Mouse (Mus musculus) myocyte (in vitro differentiated cells): ENCODE measurements at regions not wholly inside any gene's neighbourhood (a gene's known extent, or its start where the extent isn't known, plus 50 kb on each side); places are given as distances from the start of the nearest gene placed in this dataset.

Experiments
- H3K27me3 ChIP-seq: one replicate; pipeline ENCODE4 v1.6.1; 2011; ENCODE audit not compliant: control insufficient read depth, insufficient read depth, insufficient read length
- H3K36me3 ChIP-seq: one replicate; pipeline ENCODE4 v1.6.1; 2011; ENCODE audit not compliant: control insufficient read depth, insufficient read depth
- H3K4me2 ChIP-seq: one replicate; pipeline ENCODE4 v1.6.1; 2011; ENCODE audit warnings: low read depth, control low read depth
- H3K4me3 ChIP-seq: one replicate; pipeline ENCODE4 v1.5.1; 2011; ENCODE audit warnings: mild to moderate bottlenecking, control low read depth, moderate library complexity
- H3K79me2 ChIP-seq: one replicate; pipeline ENCODE4 v1.6.1; 2011; ENCODE audit not compliant: control insufficient read depth, insufficient read depth
- H3ac ChIP-seq: one replicate; pipeline ENCODE4 v1.6.1; 2011; ENCODE audit not compliant: control insufficient read depth, insufficient read length
- CEBPB ChIP-seq: IDR thresholded peaks from 2 replicates; pipeline ENCODE4 v1.6.1; 2011; ENCODE audit warnings: mild to moderate bottlenecking, moderate library complexity; ENCODE audit not compliant: poor library complexity, insufficient read depth, severe bottlenecking
- E2F4 ChIP-seq: IDR thresholded peaks from one replicate; pipeline ENCODE4 v1.6.1; 2011; ENCODE audit warnings: mild to moderate bottlenecking, control low read depth, moderate library complexity; ENCODE audit not compliant: insufficient read depth
- MAX ChIP-seq: IDR thresholded peaks from one replicate; pipeline ENCODE4 v1.6.1; 2011; ENCODE audit warnings: low read depth, mild to moderate bottlenecking, control low read depth
- MYOD1 ChIP-seq, 3 experiments: IDR thresholded peaks; one replicate each; pipeline ENCODE4 v1.6.1; 2011; ENCODE audit warnings: control low read depth in 2 of 3, low read depth in 2 of 3, mild to moderate bottlenecking in 2 of 3, moderate library complexity in 1 of 3; ENCODE audit not compliant: insufficient read length in 2 of 3, control insufficient read depth in 1 of 3
- MYOG ChIP-seq, 3 experiments: IDR thresholded peaks; one replicate each; pipeline ENCODE4 v1.6.1; 2011; ENCODE audit warnings: control low read depth in 2 of 3, low read depth in 2 of 3, mild to moderate bottlenecking in 2 of 3; ENCODE audit not compliant: insufficient read length in 2 of 3, control insufficient read depth in 1 of 3, insufficient read depth in 1 of 3
- POLR2A ChIP-seq: IDR thresholded peaks from one replicate; pipeline ENCODE4 v1.6.1; 2011; ENCODE audit warnings: low read depth, mild to moderate bottlenecking, control low read depth, moderate library complexity; ENCODE audit not compliant: insufficient read length
- POLR2AphosphoS2 ChIP-seq: IDR thresholded peaks from one replicate; pipeline ENCODE4 v1.6.1; 2011; ENCODE audit warnings: low read depth, control low read depth; ENCODE audit not compliant: insufficient read length
- REST ChIP-seq: IDR thresholded peaks from one replicate; pipeline ENCODE4 v1.6.1; 2011; ENCODE audit warnings: mild to moderate bottlenecking, control low read depth, moderate library complexity; ENCODE audit not compliant: insufficient read depth, insufficient read length
- SRF ChIP-seq: IDR thresholded peaks from one replicate; pipeline ENCODE4 v1.6.1; 2011; ENCODE audit warnings: low read depth; ENCODE audit not compliant: control insufficient read depth, insufficient read length
- TCF12 ChIP-seq: IDR thresholded peaks from one replicate; pipeline ENCODE4 v1.6.1; 2011; ENCODE audit warnings: mild to moderate bottlenecking, control low read depth; ENCODE audit not compliant: poor library complexity, insufficient read depth, severe bottlenecking
- TCF3 ChIP-seq: IDR thresholded peaks from one replicate; pipeline ENCODE4 v1.6.1; 2011; ENCODE audit warnings: low read depth, control low read depth; ENCODE audit not compliant: insufficient read length
- USF1 ChIP-seq: IDR thresholded peaks from one replicate; pipeline ENCODE4 v1.6.1; 2011; ENCODE audit warnings: low read depth, mild to moderate bottlenecking, control low read depth, moderate library complexity

GRCm38 (mm10) chr11:65333101-65333500 is 63.3 kb upstream of the Myocd start:
- Histone ChIP-seq H3ac (no peak overlapping the region), H3K4me3 (no peak overlapping the region), H3K27me3 (no peaks in the 10 kb centered on the region), H3K79me2 (no peaks in the 10 kb centered on the region), H3K4me2 (no peak overlapping the region), H3K36me3 (no peaks in the 10 kb centered on the region)
- TF ChIP-seq REST (no peak), POLR2AphosphoS2 (no peak), MAX (no peak), POLR2A (no peak), MYOG (IDR thresholded peaks at IDR 0.05; ENCODE audit: control insufficient read depth in 1 of 3, insufficient read depth in 1 of 3, insufficient read length in 2 of 3, low read depth in 2 of 3) (no peak), SRF (no peak), TCF12 (no peak), TCF3 (no peak), USF1 (no peak), CEBPB (no peak), MYOD1 (IDR thresholded peaks at IDR 0.05; ENCODE audit: control insufficient read depth in 1 of 3, insufficient read length in 2 of 3, low read depth in 2 of 3) (no peak), E2F4 (no peak)

GRCm38 (mm10) chr11:65322877-65323440 is 53.2 kb upstream of the Myocd start:
- Histone ChIP-seq H3K36me3 (no peaks in the 10 kb centered on the region), H3K4me3 (no peak overlapping the region), H3ac (no peak overlapping the region), H3K79me2 (no peaks in the 10 kb centered on the region), H3K4me2 (no peak overlapping the region), H3K27me3 (no peaks in the 10 kb centered on the region)
- TF ChIP-seq MYOD1 (IDR thresholded peaks at IDR 0.05; ENCODE audit: control insufficient read depth in 1 of 3, insufficient read length in 2 of 3, low read depth in 2 of 3) (no peak), TCF12 (no peak), SRF (no peak), MYOG (IDR thresholded peaks at IDR 0.05; ENCODE audit: control insufficient read depth in 1 of 3, insufficient read depth in 1 of 3, insufficient read length in 2 of 3, low read depth in 2 of 3) (no peak), POLR2AphosphoS2 (no peak), CEBPB (no peak), POLR2A (no peak), REST (no peak), USF1 (no peak), TCF3 (no peak), MAX (no peak), E2F4 (no peak)
